Mouse (Mus musculus) small intestine, adult 2 months (tissue): ENCODE measurements around the gene Tmc5.

Experiments
- CTCF ChIP-seq: fragments of 200-500 bp; IDR thresholded peaks from 2 replicates; pipeline ENCODE4 v1.5.1; 2012; ENCODE audit warnings: low read depth, mild to moderate bottlenecking, control low read depth, inconsistent platforms, low read length, moderate library complexity, mixed read lengths; ENCODE audit not compliant: insufficient replicate concordance, insufficient read length; ENCODE audit errors: extremely low read depth
- POLR2A ChIP-seq: fragments of 200-500 bp; IDR thresholded peaks from 2 replicates; pipeline ENCODE4 v1.6.1; 2012; ENCODE audit warnings: low read depth, mild to moderate bottlenecking, control low read depth, inconsistent platforms, low read length, moderate library complexity

- TF ChIP-seq POLR2A: no peak; the same call in 1 of the 2 replicates
- peak; percentile 80; the same call in 1 of the 2 replicates for TF ChIP-seq CTCF
Measured at GRCm38 (mm10) chr7:118688199-118688598, 91.1 kb downstream of the Tmc5 start.
